Mouse (Mus musculus): ENCODE data around the gene Nfib.

DNA sequence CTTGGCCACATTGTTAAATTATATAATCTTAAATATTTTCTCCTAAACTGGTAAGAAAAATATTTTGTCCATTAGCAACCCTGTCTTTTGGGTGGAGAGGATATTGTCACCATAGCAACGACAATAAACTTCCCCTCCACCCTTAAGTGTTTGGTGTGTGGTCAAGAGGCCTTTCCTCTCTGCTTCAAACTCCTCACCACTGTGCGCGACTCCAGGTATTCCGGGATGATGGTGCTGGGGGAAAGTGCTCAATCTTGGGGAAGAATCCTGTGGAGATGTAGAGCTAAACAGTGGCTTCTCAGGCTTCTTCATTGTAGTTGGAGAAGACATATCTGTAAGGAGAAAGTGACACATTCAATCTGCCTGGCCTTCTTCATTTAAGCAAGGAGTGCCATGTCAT is 375.5 kb downstream of the Nfib start:
- no peak for TF ChIP-seq POLR2A (IDR thresholded peaks at IDR 0.05; ENCODE audit: borderline replicate concordance, extremely low read depth, low read depth, low read length)
- TF ChIP-seq CTCF (IDR thresholded peaks at IDR 0.05; ENCODE audit: insufficient read depth, low read length) = no peak

All from lung, adult 2 months (tissue).